8 mouse cellular contexts compared by ENCODE assay signal in genomic region chr17:17826751-17827657, GRCm38 (mm10). TPM values are rescaled to one million over a fixed set of nuclear protein-coding genes. Genes with fewer than 3 reads are reported as not detected.
DNase-seq lines count a peak whose midpoint lies in the region; ATAC-seq lines count a peak whose summit lies in the region.

Gene Spaca6 (plus strand): TSS chr17:17827158.

- H3K4me1 ChIP-seq in hindbrain, embryonic 15.5 days (replicated peaks) = peaks cover 32% of the 10 kb centered on the region

- peak within 1 kb of the TSS; percentile 86 for H3K4me2 ChIP-seq in hindbrain, embryonic 15.5 days

- H3K27ac ChIP-seq in hindbrain, embryonic 15.5 days (replicated peaks) = peak within 1 kb of the TSS; percentile 100

- ATAC-seq in common myeloid progenitor, adult 5-6 weeks (replicated peaks; ENCODE audit: low read depth, poor library complexity, severe bottlenecking) = peak; percentile 33
- peak; percentile 87 for ATAC-seq in hindbrain, embryonic 15.5 days (ENCODE audit: low FRiP score, low read depth)
- no peak for ATAC-seq in erythroid progenitor cell, adult 5-6 weeks (replicated peaks; ENCODE audit: low FRiP score, poor library complexity, severe bottlenecking)

- H3K4me3 ChIP-seq in hindbrain, embryonic 15.5 days = peak within 1 kb of the TSS; percentile 97

- WGBS in hindbrain, embryonic 15.5 days = under 1% methylated on average over 38 of the region's 42 CpGs

- peak; percentile 97 to 99 for DNase-seq in adrenal gland, adult (ENCODE audit: inconsistent age in 2 of 2, low spot score in 1 of 2)
- peak; percentile 77 to 81 for DNase-seq in gastrocnemius, adult 8-10 months (ENCODE audit: low spot score in 2 of 2)
- DNase-seq in left cerebral cortex, adult 18-20 months (ENCODE audit: low spot score in 2 of 2) = peak; percentile 92 to 93
- peak; percentile 93 for DNase-seq in lung, postnatal 36 days
- DNase-seq in right cerebral cortex, adult 18-20 months = peak; percentile 93

- H3K36me3 ChIP-seq in hindbrain, embryonic 15.5 days = peaks cover 4% of the 10 kb centered on the region; the same call in 1 of the 2 replicates

- H3K9me3 ChIP-seq in hindbrain, embryonic 15.5 days = no peaks in the 10 kb centered on the region

- H3K9ac ChIP-seq in hindbrain, embryonic 15.5 days = peak within 1 kb of the TSS; percentile 99

- H3K27me3 ChIP-seq in hindbrain, embryonic 15.5 days = no peaks in the 10 kb centered on the region

RNA-seq across cellular contexts. Expression of gene Spaca6, which starts in this region (rescaled TPM):
- 0.19 and 0.87 TPM in 2 replicates for total RNA-seq in common myeloid progenitor, adult 5-6 weeks (2017)
- total RNA-seq in gastrocnemius, adult 8-10 months (2022) = 1 to 10 TPM; 4.5 to 5.4 (median 4.5) TPM
- polyA plus RNA-seq in hindbrain, embryonic 15.5 days (2015; fragmentation: Nextera tagmentation; extraction: Ambion mirVana) = 25.5 and 28.3 TPM in 2 replicates
- total RNA-seq in left cerebral cortex, adult 18-20 months (2021) = 10 to 100 TPM; 81.6 to 81.8 TPM
- not detected in 2 replicates for total RNA-seq in erythroid progenitor cell, adult 5-6 weeks (2015; ENCODE audit: low replicate concordance)
- total RNA-seq in erythroid progenitor cell, adult 5-6 weeks (2017; ENCODE audit: low replicate concordance) = not detected in 2 replicates

Comparison
In these comparisons a context has a peak if more than half of its experiments do, and no peak if none do; other contexts are left out.
1. RNA of gene Spaca6 (total RNA-seq): 81.6 to 81.8 TPM in left cerebral cortex, adult 18-20 months; 4.5 to 5.4 TPM in gastrocnemius, adult 8-10 months, 0.19 to 0.87 TPM in common myeloid progenitor, adult 5-6 weeks and not detected in erythroid progenitor cell, adult 5-6 weeks; every median in the first group is over 10 times any median in the second.
2. Peak in ATAC-seq in common myeloid progenitor, adult 5-6 weeks; RNA of the gene not detected or under 1 TPM.
3. Peak in every context shown above with its lines, with median percentiles within 50 percentile points of each other: DNase-seq.